Mouse (Mus musculus) neural tube, embryonic 11.5 days (tissue): ENCODE measurements around the gene Ermn. TPM values are rescaled to one million over a fixed set of nuclear protein-coding genes. Genes with fewer than 3 reads are reported as not detected.

Experiments
- ATAC-seq: fragments of 200-750 bp; cut with Nextera tagmentation; 2 replicates; pipeline ENCODE4 v1.8.0; 2017; ENCODE audit warnings: moderate number of reproducible peaks, mild to moderate bottlenecking, moderate TSS enrichment, moderate library complexity; ENCODE audit not compliant: insufficient read depth, low FRiP score, low TSS enrichment
- DNase-seq: peaks from one replicate; pipeline ENCODE4 v3.0.0-alpha.2; 2015; ENCODE audit warnings: low spot score
- H3K27ac ChIP-seq: fragments of 300-500 bp; sonication (generic); 2 replicates; pipeline ENCODE4 v1.5.1; 2014; ENCODE audit warnings: low read depth, mild to moderate bottlenecking, low read length
- H3K27me3 ChIP-seq: fragments of 300-500 bp; sonication (generic); 2 replicates; pipeline ENCODE4 v1.6.1; 2014; ENCODE audit warnings: mild to moderate bottlenecking, low read length, mixed read lengths; ENCODE audit not compliant: control insufficient read depth, insufficient read depth
- H3K36me3 ChIP-seq: fragments of 300-500 bp; sonication (generic); 2 replicates; pipeline ENCODE4 v1.6.1; 2014; ENCODE audit warnings: mild to moderate bottlenecking, low read length, moderate library complexity, mixed read lengths; ENCODE audit not compliant: control insufficient read depth, insufficient read depth
- H3K4me1 ChIP-seq: fragments of 300-500 bp; sonication (generic); 2 replicates; pipeline ENCODE4 v1.6.1; 2014; ENCODE audit warnings: low read length, mixed read lengths; ENCODE audit not compliant: control insufficient read depth, insufficient read depth
- H3K4me2 ChIP-seq: fragments of 300-500 bp; sonication (generic); 2 replicates; pipeline ENCODE4 v1.6.1; 2014; ENCODE audit warnings: low read depth, mild to moderate bottlenecking, moderate library complexity
- H3K4me3 ChIP-seq: fragments of 300-500 bp; sonication (generic); 2 replicates; pipeline ENCODE4 v1.5.1; 2014; ENCODE audit warnings: low read depth, low read length
- H3K9ac ChIP-seq: fragments of 300-500 bp; sonication (generic); 2 replicates; pipeline ENCODE4 v1.6.1; 2014; ENCODE audit warnings: mild to moderate bottlenecking, low read length
- H3K9me3 ChIP-seq: fragments of 300-500 bp; sonication (generic); 2 replicates; pipeline ENCODE4 v1.6.1; 2016; ENCODE audit warnings: low read length; ENCODE audit not compliant: control insufficient read depth
- WGBS: fragments of 180-500 bp; shearing (Covaris S2); extraction: QIAGEN DNeasy Blood & Tissue Kit; methylation state at CpG from one replicate; pipeline ENCODE4 v1.1.7; 2014; 5-methylcytosine and 5-hydroxymethylcytosine counted together
- polyA plus RNA-seq: library from polyadenylated mRNA; unstranded; fragments of >200 nt; fragmentation: Nextera tagmentation; extraction: Ambion mirVana; gene quantifications from 2 replicates; pipeline ENCODE4 v1.2.1, GENCODE M21; 2014

Gene Ermn
- polyA plus RNA-seq, result not detected in 2 replicates

GRCm38 (mm10) chr2:58052821-58053581 lies at the start of gene Ermn:
Gene Ermn (minus strand): TSS chr2:58052864.
- Histone ChIP-seq H3K4me1 (no peaks in the 10 kb centered on the region), H3K4me3 (no peak within 1 kb of the TSS), H3K36me3 (no peaks in the 10 kb centered on the region), H3K27ac (no peak within 1 kb of the TSS), H3K9ac (no peak within 1 kb of the TSS), H3K27me3 (no peaks in the 10 kb centered on the region), H3K4me2 (no peak within 1 kb of the TSS), H3K9me3 (no peaks in the 10 kb centered on the region)
- peak; percentile 13 for DNase-seq
- ATAC-seq, result peak; percentile 51
- 26% methylated on average over 7 of the region's 7 CpGs for WGBS

- H3K9ac ChIP-seq, result no peak overlapping the region
- no peaks in the 10 kb centered on the region for H3K9me3 ChIP-seq
- ATAC-seq, result no peak
- no peak overlapping the region for H3K4me3 ChIP-seq
- no peaks in the 10 kb centered on the region for H3K27me3 ChIP-seq
- DNase-seq, result no peak
- H3K4me1 ChIP-seq, result no peaks in the 10 kb centered on the region
- WGBS, result 61% methylated on average over 1 of the region's 1 CpGs
- no peak overlapping the region for H3K4me2 ChIP-seq
- H3K36me3 ChIP-seq, result no peaks in the 10 kb centered on the region
- H3K27ac ChIP-seq, result no peak overlapping the region
Measured at GRCm38 (mm10) chr2:58094818-58095217, 42.2 kb upstream of the Ermn start.

- H3K27me3 ChIP-seq, result no peaks in the 10 kb centered on the region
- H3K4me1 ChIP-seq, result no peaks in the 10 kb centered on the region
- H3K36me3 ChIP-seq, result no peaks in the 10 kb centered on the region
- H3K4me2 ChIP-seq, result no peak overlapping the region
- ATAC-seq, result no peak
- H3K4me3 ChIP-seq, result no peak overlapping the region
- no peak overlapping the region for H3K27ac ChIP-seq
- 94% methylated on average over 1 of the region's 1 CpGs for WGBS
- no peak overlapping the region for H3K9ac ChIP-seq
- DNase-seq, result no peak
- H3K9me3 ChIP-seq, result no peaks in the 10 kb centered on the region
Measured at GRCm38 (mm10) chr2:58086420-58086819, 33.8 kb upstream of the Ermn start.

GRCm38 (mm10) chr2:58079849-58080248 lies 27.2 kb upstream of the Ermn start:
- ATAC-seq, result no peak
- Histone ChIP-seq H3K4me2 (no peak overlapping the region), H3K36me3 (no peaks in the 10 kb centered on the region), H3K9ac (no peak overlapping the region), H3K27ac (no peak overlapping the region), H3K4me3 (no peak overlapping the region), H3K4me1 (no peaks in the 10 kb centered on the region), H3K27me3 (no peaks in the 10 kb centered on the region), H3K9me3 (no peaks in the 10 kb centered on the region)
- DNase-seq, result no peak
- 74% methylated on average over 1 of the region's 1 CpGs for WGBS

GRCm38 (mm10) chr2:58055383-58055782 lies 2.7 kb upstream of the Ermn start:
- Histone ChIP-seq H3K4me2 (no peak overlapping the region), H3K27me3 (no peaks in the 10 kb centered on the region), H3K9me3 (no peaks in the 10 kb centered on the region), H3K4me3 (no peak overlapping the region), H3K4me1 (no peaks in the 10 kb centered on the region), H3K27ac (no peak overlapping the region), H3K9ac (no peak overlapping the region), H3K36me3 (no peaks in the 10 kb centered on the region)
- ATAC-seq (peak; percentile 69), DNase-seq (peak; percentile 68)

DNA sequence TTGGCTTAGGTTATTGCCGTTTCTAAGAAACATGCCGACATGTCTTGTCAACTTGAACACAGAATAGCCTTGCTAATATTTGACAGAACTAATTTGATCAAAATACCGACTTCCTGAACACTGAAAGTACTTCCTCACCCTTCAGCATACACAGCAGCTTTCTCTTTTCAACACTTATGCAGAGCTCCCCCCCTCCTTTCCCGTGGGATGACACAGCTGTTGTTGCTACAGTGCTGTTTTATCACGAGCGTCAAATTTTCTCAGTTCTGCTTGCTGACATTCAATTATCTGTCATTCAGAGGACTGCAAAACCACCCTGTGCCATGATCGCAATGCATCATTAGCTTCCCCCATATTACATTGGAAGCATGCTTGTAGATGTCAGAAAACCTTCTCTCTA lies 10.8 kb downstream of the Ermn start:
- Histone ChIP-seq H3K27ac (no peak overlapping the region), H3K4me2 (no peak overlapping the region), H3K9me3 (no peaks in the 10 kb centered on the region), H3K4me1 (no peaks in the 10 kb centered on the region), H3K36me3 (no peaks in the 10 kb centered on the region), H3K4me3 (no peak overlapping the region), H3K9ac (no peak overlapping the region), H3K27me3 (no peaks in the 10 kb centered on the region)
- ATAC-seq (no peak), DNase-seq (no peak)
- 84% methylated on average over 7 of the region's 7 CpGs for WGBS

- Histone ChIP-seq H3K4me1 (no peaks in the 10 kb centered on the region), H3K9me3 (no peaks in the 10 kb centered on the region), H3K27me3 (no peaks in the 10 kb centered on the region), H3K4me3 (no peak overlapping the region), H3K4me2 (no peak overlapping the region), H3K36me3 (no peaks in the 10 kb centered on the region), H3K27ac (no peak overlapping the region), H3K9ac (no peak overlapping the region)
- ATAC-seq (no peak), DNase-seq (no peak)
- WGBS, result 94% methylated on average over 2 of the region's 2 CpGs
Measured at GRCm38 (mm10) chr2:58036926-58037325, 15.7 kb downstream of the Ermn start.

DNA sequence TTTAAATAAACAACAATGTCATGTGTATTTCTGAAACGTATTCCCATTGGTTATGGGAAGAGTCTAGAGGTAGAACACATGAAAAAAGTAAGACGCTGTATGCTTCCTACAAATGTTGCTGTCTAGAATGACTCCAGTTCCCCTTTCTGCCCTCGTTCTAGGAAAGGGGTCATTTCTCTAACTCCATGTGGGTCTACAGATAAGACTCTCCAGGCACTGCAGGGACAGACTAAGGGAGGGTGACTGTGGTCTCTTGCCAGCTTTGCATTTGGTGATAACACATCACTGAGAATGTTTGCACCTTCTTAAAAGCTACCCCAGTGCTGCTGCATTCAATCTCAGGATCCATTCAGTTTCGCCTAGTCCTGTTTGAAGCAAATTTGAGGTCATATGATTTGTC lies 17.0 kb downstream of the Ermn start:
- Histone ChIP-seq H3K9ac (no peak overlapping the region), H3K4me3 (no peak overlapping the region), H3K9me3 (no peaks in the 10 kb centered on the region), H3K4me2 (no peak overlapping the region), H3K36me3 (no peaks in the 10 kb centered on the region), H3K27ac (no peak overlapping the region), H3K27me3 (no peaks in the 10 kb centered on the region), H3K4me1 (no peaks in the 10 kb centered on the region)
- DNase-seq (no peak), ATAC-seq (no peak)
- 83% methylated on average over 4 of the region's 4 CpGs for WGBS

DNA sequence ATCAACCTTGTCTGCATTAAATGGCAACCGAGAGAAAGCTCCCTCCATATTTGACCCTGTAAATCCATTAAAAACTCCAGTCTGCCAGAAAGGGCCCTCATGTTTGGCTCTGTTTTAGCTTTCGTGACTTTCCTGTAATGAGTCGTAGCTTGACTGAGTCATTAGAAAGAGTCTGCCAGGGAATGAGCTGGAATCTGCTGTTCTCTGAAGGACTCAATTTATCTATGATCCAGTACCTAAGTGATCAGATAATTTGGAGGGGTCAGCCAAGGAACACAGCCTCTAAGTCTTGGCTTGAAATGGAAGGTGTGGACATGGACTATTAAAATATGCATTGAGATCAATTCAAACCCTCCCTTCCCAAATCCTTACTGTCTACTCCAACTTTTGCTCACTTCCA lies 21.2 kb downstream of the Ermn start:
- ATAC-seq, result no peak
- Histone ChIP-seq H3K4me3 (no peak overlapping the region), H3K9ac (no peak overlapping the region), H3K4me2 (no peak overlapping the region), H3K27ac (no peak overlapping the region), H3K4me1 (no peaks in the 10 kb centered on the region), H3K36me3 (no peaks in the 10 kb centered on the region), H3K9me3 (no peaks in the 10 kb centered on the region), H3K27me3 (no peaks in the 10 kb centered on the region)
- no peak for DNase-seq
- WGBS, result 93% methylated on average over 3 of the region's 3 CpGs
